Mouse (Mus musculus): Measurements from ENCODE around the gene Itpr3.

DNA sequence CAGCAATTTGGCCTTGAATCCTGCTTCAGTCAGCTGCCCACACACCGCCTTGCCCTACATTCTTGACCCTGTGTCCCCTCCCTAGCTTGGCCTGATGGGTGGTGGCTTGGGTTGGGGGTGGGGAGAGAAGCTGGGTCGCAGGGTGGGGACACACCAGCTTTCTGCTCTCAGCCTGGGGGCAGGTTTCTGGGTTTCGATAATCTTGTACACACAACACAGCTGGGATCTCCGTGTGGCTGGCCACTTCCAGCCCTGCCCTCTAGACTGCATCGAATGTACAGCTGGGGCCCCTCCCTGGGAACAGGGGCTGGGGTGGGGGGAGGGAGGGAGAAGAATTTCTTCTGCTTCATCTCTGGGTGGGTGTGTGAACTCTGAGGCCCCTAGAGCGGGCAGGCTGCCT lies 6.6 kb downstream of the Itpr3 start:
- TF ChIP-seq CTCF (IDR thresholded peaks at IDR 0.05; ENCODE audit: extremely low read depth, insufficient read depth, low read length) = no peak
- TF ChIP-seq POLR2A (IDR thresholded peaks at IDR 0.05; ENCODE audit: extremely low read depth, insufficient read depth, low read length) = no peak

Measured in cortical plate, adult 2 months (tissue).